Mouse (Mus musculus) MEL (cell line): ENCODE results near the gene Ly6g5b. TPM values are rescaled to one million over a fixed set of nuclear protein-coding genes. Genes with fewer than 3 reads are reported as not detected.

Experiments
- DNase-seq: peaks from one replicate; pipeline ENCODE4 v3.0.0; 2011; ENCODE audit warnings: low read depth, low spot score
- H3K27ac ChIP-seq: 2 replicates; pipeline ENCODE4 v1.5.1; 2012; ENCODE audit warnings: low read depth, mild to moderate bottlenecking, control low read depth, low read length, moderate library complexity; ENCODE audit not compliant: control insufficient read depth
- H3K27me3 ChIP-seq, 2 experiments: fragments of 150-350 bp in 1 of 2; sonication (generic) in 1 of 2; 2 replicates each; pipeline ENCODE4 v1.6.1; 2012; ENCODE audit warnings: low read length in 2 of 2, mild to moderate bottlenecking in 2 of 2, improper control_type of control experiment in 1 of 2, moderate library complexity in 1 of 2; ENCODE audit not compliant: insufficient read depth in 2 of 2, control insufficient read depth in 1 of 2
- H3K36me3 ChIP-seq, 2 experiments: 2 replicates each; pipeline ENCODE4 v1.6.1; 2012 to 2014; ENCODE audit warnings: low read length in 2 of 2, improper control_type of control experiment in 1 of 2, inconsistent platforms in 1 of 2, mild to moderate bottlenecking in 1 of 2; ENCODE audit not compliant: insufficient read depth in 2 of 2, control insufficient read depth in 1 of 2
- H3K4me1 ChIP-seq, 2 experiments: fragments of 150-350 bp in 1 of 2; sonication (generic) in 1 of 2; 2 replicates each; pipeline ENCODE4 v1.6.1; 2012; ENCODE audit warnings: low read length in 2 of 2, improper control_type of control experiment in 1 of 2, mild to moderate bottlenecking in 1 of 2; ENCODE audit not compliant: insufficient read depth in 2 of 2, control insufficient read depth in 1 of 2
- H3K4me3 ChIP-seq, 2 experiments: fragments of 150-350 bp in 1 of 2; sonication (generic) in 1 of 2; 2 replicates each; pipeline ENCODE4 v1.5.1; 2012; ENCODE audit warnings: low read depth in 2 of 2, low read length in 2 of 2, mild to moderate bottlenecking in 2 of 2, moderate library complexity in 2 of 2, control low read depth in 1 of 2, improper control_type of control experiment in 1 of 2; ENCODE audit not compliant: control insufficient read depth in 1 of 2, insufficient read depth in 1 of 2
- H3K79me2 ChIP-seq: 2 replicates; pipeline ENCODE4 v1.6.1; 2012; ENCODE audit warnings: mild to moderate bottlenecking, low read length, moderate library complexity; ENCODE audit not compliant: control insufficient read depth, poor library complexity, insufficient read depth
- H3K9ac ChIP-seq: 2 replicates; pipeline ENCODE4 v1.6.1; 2012; ENCODE audit warnings: low read depth, mild to moderate bottlenecking, control low read depth, low read length, moderate library complexity; ENCODE audit not compliant: control insufficient read depth, poor library complexity, severe bottlenecking
- H3K9me3 ChIP-seq: fragments of 150-350 bp; sonication (generic); replicated peaks from 2 replicates; pipeline ENCODE4 v1.6.1; 2012; ENCODE audit warnings: mild to moderate bottlenecking, low read length, improper control_type of control experiment, moderate library complexity; ENCODE audit not compliant: insufficient read depth
- BHLHE40 ChIP-seq: IDR thresholded peaks from 2 replicates; pipeline ENCODE4 v1.6.1; 2012; ENCODE audit warnings: low read depth, mild to moderate bottlenecking, inconsistent platforms, low read length, improper control_type of control experiment, borderline replicate concordance
- CHD1 ChIP-seq: IDR thresholded peaks from 2 replicates; pipeline ENCODE4 v1.6.1; 2012; ENCODE audit warnings: low read depth, mild to moderate bottlenecking, inconsistent platforms, low read length, improper control_type of control experiment
- CHD2 ChIP-seq: IDR thresholded peaks from 2 replicates; pipeline ENCODE4 v1.6.1; 2011; ENCODE audit warnings: low read length, improper control_type of control experiment
- E2F4 ChIP-seq: IDR thresholded peaks from 2 replicates; pipeline ENCODE4 v1.6.1; 2011; ENCODE audit warnings: low read depth, low read length, improper control_type of control experiment, borderline replicate concordance
- ELF1 ChIP-seq: IDR thresholded peaks from 2 replicates; pipeline ENCODE4 v1.6.1; 2014; ENCODE audit warnings: low read depth, mild to moderate bottlenecking, inconsistent platforms, low read length, improper control_type of control experiment, moderate library complexity
- EP300 ChIP-seq, 2 experiments: IDR thresholded peaks; 2 replicates each; pipeline ENCODE4 v1.6.1; 2011; ENCODE audit warnings: improper control_type of control experiment in 2 of 2, low read length in 2 of 2, low read depth in 1 of 2, mild to moderate bottlenecking in 1 of 2
- ETS1 ChIP-seq: IDR thresholded peaks from 2 replicates; pipeline ENCODE4 v1.6.1; 2012; ENCODE audit warnings: low read depth, mild to moderate bottlenecking, inconsistent platforms, low read length, improper control_type of control experiment, moderate library complexity
- GATA1 ChIP-seq: IDR thresholded peaks from 2 replicates; pipeline ENCODE4 v1.6.1; 2011; ENCODE audit warnings: low read depth, low read length, improper control_type of control experiment
- HCFC1 ChIP-seq: IDR thresholded peaks from 2 replicates; pipeline ENCODE4 v1.6.1; 2012; ENCODE audit warnings: low read depth, mild to moderate bottlenecking, inconsistent platforms, low read length, improper control_type of control experiment, moderate library complexity
- MAX ChIP-seq: IDR thresholded peaks from 2 replicates; pipeline ENCODE4 v1.6.1; 2011; ENCODE audit warnings: low read length, improper control_type of control experiment
- MEF2A ChIP-seq: IDR thresholded peaks from 2 replicates; pipeline ENCODE4 v1.6.1; 2014; ENCODE audit warnings: low read depth, mild to moderate bottlenecking, inconsistent platforms, low read length, improper control_type of control experiment; ENCODE audit not compliant: poor library complexity, insufficient replicate concordance, severe bottlenecking; ENCODE audit errors: extremely low read depth
- MXI1 ChIP-seq: IDR thresholded peaks from 2 replicates; pipeline ENCODE4 v1.6.1; 2011; ENCODE audit warnings: mild to moderate bottlenecking, low read depth, low read length, improper control_type of control experiment
- MYB ChIP-seq: IDR thresholded peaks from 2 replicates; pipeline ENCODE4 v1.6.1; 2011; ENCODE audit warnings: mild to moderate bottlenecking, low read depth, low read length, improper control_type of control experiment
- MYC ChIP-seq: IDR thresholded peaks from 2 replicates; pipeline ENCODE4 v1.6.1; 2011; ENCODE audit warnings: low read depth, mild to moderate bottlenecking, low read length, improper control_type of control experiment, moderate library complexity
- POLR2A ChIP-seq, 2 experiments: IDR thresholded peaks; 2 replicates each; pipeline ENCODE4 v1.6.1; 2011 to 2012; ENCODE audit warnings: low read length in 2 of 2, mild to moderate bottlenecking in 2 of 2, control low read depth in 1 of 2, improper control_type of control experiment in 1 of 2, low read depth in 1 of 2, moderate library complexity in 1 of 2; ENCODE audit not compliant: control insufficient read depth in 1 of 2, insufficient read depth in 1 of 2, poor library complexity in 1 of 2
- POLR2AphosphoS2 ChIP-seq: IDR thresholded peaks from 2 replicates; pipeline ENCODE4 v1.6.1; 2011; ENCODE audit warnings: low read length, improper control_type of control experiment
- POLR2AphosphoS5 ChIP-seq: IDR thresholded peaks from 2 replicates; pipeline ENCODE4 v1.6.1; 2012; ENCODE audit warnings: low read depth, borderline replicate concordance, mild to moderate bottlenecking, inconsistent platforms, low read length, moderate library complexity, mixed read lengths
- RAD21 ChIP-seq: IDR thresholded peaks from 2 replicates; pipeline ENCODE4 v1.6.1; 2011; ENCODE audit warnings: mild to moderate bottlenecking, low read depth, low read length, improper control_type of control experiment
- SMC3 ChIP-seq: IDR thresholded peaks from 2 replicates; pipeline ENCODE4 v1.6.1; 2011; ENCODE audit warnings: low read depth, low read length, improper control_type of control experiment
- TAL1 ChIP-seq: IDR thresholded peaks from 2 replicates; pipeline ENCODE4 v1.6.1; 2012; ENCODE audit warnings: mild to moderate bottlenecking, inconsistent platforms, low read length, moderate library complexity, mixed read lengths
- TBP ChIP-seq: IDR thresholded peaks from 2 replicates; pipeline ENCODE4 v1.8.0; 2011; ENCODE audit warnings: low read depth, low read length, improper control_type of control experiment
- TCF12 ChIP-seq: IDR thresholded peaks from 2 replicates; pipeline ENCODE4 v1.6.1; 2014; ENCODE audit warnings: low read depth, mild to moderate bottlenecking, inconsistent platforms, low read length, improper control_type of control experiment, moderate library complexity
- UBTF ChIP-seq: IDR thresholded peaks from 2 replicates; pipeline ENCODE4 v1.6.1; 2012; ENCODE audit warnings: low read depth, mild to moderate bottlenecking, inconsistent platforms, low read length, improper control_type of control experiment, moderate library complexity, borderline replicate concordance; ENCODE audit not compliant: insufficient read depth
- USF2 ChIP-seq, 2 experiments: IDR thresholded peaks; 2 replicates each; pipeline ENCODE4 v1.6.1; 2011 to 2012; ENCODE audit warnings: improper control_type of control experiment in 2 of 2, low read length in 2 of 2, borderline replicate concordance in 1 of 2, inconsistent platforms in 1 of 2, low read depth in 1 of 2, mild to moderate bottlenecking in 1 of 2; ENCODE audit not compliant: insufficient read depth in 1 of 2
- ZKSCAN1 ChIP-seq: IDR thresholded peaks from 2 replicates; pipeline ENCODE4 v1.6.1; 2012; ENCODE audit warnings: low read depth, mild to moderate bottlenecking, inconsistent platforms, low read length, improper control_type of control experiment, moderate library complexity
- ZMIZ1 ChIP-seq: IDR thresholded peaks from 2 replicates; pipeline ENCODE4 v1.6.1; 2012; ENCODE audit warnings: low read depth, mild to moderate bottlenecking, inconsistent platforms, low read length, improper control_type of control experiment, moderate library complexity
- ZNF384 ChIP-seq: IDR thresholded peaks from 2 replicates; pipeline ENCODE4 v1.6.1; 2012; ENCODE audit warnings: low read depth, mild to moderate bottlenecking, inconsistent platforms, low read length, improper control_type of control experiment
- polyA plus RNA-seq, 2 experiments: library from polyadenylated mRNA; stranded (reverse) in 1 of 2; unstranded in 1 of 2; fragments of >175 nt in 1 of 2; fragments of >200 nt in 1 of 2; gene quantifications; 2 replicates each; pipeline versions ENCODE4 v1.2.1 to v1.2.4; 2012; ENCODE audit warnings: low replicate concordance in 2 of 2, low read depth in 1 of 2; ENCODE audit not compliant: insufficient read length in 2 of 2, insufficient read depth in 1 of 2, missing spikeins in 1 of 2
- total RNA-seq: library from RNA; depleted of rRNA; stranded (reverse); fragments of 300-350 nt; gene quantifications from 2 replicates; pipeline ENCODE4 v1.2.3, GENCODE M21; 2012

Gene Ly6g5b
- total and polyA plus RNA-seq, 3 experiments: 0.65 to 1.4 TPM; not detected in 1

DNA sequence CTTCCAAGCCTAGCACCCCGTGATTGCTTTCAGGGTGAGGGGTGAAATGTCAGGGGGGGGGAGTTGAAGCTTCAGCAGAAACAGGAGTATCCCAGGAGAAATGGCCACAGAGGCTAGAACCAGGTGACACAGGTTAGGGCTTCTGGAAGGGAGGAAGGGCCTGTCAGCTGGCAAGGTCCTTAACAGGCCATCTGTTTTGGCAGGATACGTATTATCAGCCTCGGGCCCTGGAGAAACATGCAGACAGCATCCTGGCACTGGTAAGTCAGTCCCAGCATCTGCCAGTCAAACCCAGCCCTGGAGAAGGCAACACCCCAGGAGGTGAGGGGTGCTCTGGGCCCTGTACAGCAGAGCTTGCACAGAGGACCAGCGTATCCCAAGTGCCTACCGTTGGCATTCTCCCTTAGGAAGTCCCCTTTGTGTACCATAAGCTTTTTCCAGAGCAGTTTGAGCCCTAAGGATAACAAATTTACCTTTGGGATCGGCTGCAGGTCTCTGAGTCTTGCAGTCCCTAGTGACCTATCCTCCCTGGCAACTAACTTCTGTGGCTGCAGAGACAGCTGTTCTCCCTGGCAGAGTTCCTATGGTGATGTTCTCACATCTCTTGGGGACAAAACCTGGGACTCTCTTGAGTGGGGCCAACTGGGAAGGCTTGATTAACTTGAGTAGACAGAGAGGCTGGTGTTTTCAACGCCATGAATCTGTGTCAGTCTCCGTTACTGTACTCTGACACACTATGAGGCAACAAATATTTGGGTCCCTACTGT, 24.9 kb downstream of the Ly6g5b start:
- TF ChIP-seq ZKSCAN1 (0 out of 2 replicates have a peak, but pooled peaks have one; percentile 50), POLR2AphosphoS5 (no peak), TAL1 (peak; percentile 74), ZMIZ1 (no peak), ETS1 (peak; percentile 85), E2F4 (no peak), ZNF384 (no peak), BHLHE40 (no peak), RAD21 (no peak), TCF12 (peak; percentile 79), EP300 (IDR thresholded peaks at IDR 0.05; ENCODE audit: low read depth in 1 of 2, low read length in 2 of 2) (peak; percentile 45 to 63; a peak in 3 of 4 replicates), GATA1 (peak; percentile 42; the same call in 1 of the 2 replicates)
- Histone ChIP-seq H3K79me2 (peaks cover 18% of the 10 kb centered on the region), H3K27ac (peak overlapping the region; percentile 81), H3K4me3 (peak overlapping the region; percentile 69 to 94), H3K4me1 (peaks cover 2 to 19% of the 10 kb centered on the region in 2 experiments; a peak in 3 of 4 replicates), H3K9ac (peak overlapping the region; percentile 87), H3K9me3 (no peaks in the 10 kb centered on the region), H3K27me3 (no peaks in the 10 kb centered on the region), H3K36me3 (peaks cover 0 to 8% of the 10 kb centered on the region in 2 experiments; a peak in 2 of 4 replicates)
- DNase-seq: peak; percentile 65

DNA sequence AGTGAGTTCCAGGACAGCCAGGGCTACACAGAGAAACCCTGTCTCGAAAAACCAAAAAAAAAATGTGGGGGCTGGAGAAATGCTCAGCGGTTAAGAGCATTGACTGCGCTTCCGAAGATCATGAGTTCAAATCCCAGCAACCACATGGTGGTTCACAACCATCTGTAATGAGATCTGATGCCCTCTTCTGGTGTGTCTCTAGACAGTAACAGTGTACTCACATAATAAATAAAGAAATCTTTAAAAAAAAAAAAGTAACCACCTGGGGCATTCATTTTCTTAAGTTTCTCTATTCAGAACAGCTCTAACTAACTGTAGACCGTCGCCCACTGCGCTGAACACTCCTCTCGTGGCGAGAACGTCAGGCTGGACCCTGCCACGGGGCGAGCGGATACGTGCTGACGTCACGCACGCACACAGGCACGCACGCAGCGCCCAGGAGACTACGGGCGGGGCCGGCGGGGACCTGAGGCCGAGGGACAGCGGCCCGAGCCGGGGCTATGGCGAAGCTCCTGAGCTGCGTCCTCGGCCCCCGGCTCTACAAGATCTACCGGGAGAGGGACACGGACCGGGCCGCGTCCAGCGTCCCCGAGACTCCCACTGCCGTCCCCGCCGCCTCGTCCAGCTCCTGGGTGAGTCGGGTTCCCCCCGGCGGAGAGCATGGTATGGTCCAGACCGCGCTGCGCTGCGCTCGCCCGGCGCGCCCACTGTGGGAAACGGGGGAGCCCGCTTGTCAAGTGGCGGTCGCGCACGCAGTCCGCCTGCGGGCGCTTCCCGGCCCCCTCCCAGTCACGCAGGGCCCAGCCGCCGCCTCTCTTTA, 26.2 kb downstream of the Ly6g5b start, which contains the start of gene Abhd16a:
Gene Abhd16a (plus strand): TSS at position 439 of the 820 bp plus-strand sequence.
- H3K4me1 ChIP-seq: peaks cover 5 to 32% of the 10 kb centered on the region in 2 experiments
- peak within 1 kb of the TSS; percentile 69 to 94 for H3K4me3 ChIP-seq
- no peaks in the 10 kb centered on the region for H3K27me3 ChIP-seq
- peak; percentile 96 for DNase-seq
- peaks cover 0 to 14% of the 10 kb centered on the region in 2 experiments; a peak in 2 of 4 replicates for H3K36me3 ChIP-seq
- H3K9ac ChIP-seq: peak within 1 kb of the TSS; percentile 87
- peaks cover 18% of the 10 kb centered on the region for H3K79me2 ChIP-seq
- H3K27ac ChIP-seq: peak within 1 kb of the TSS; percentile 81
- H3K9me3 ChIP-seq: no peaks in the 10 kb centered on the region
- peak; percentile 99 for TF ChIP-seq CHD1
- peak; percentile 78 for TF ChIP-seq MXI1
- peak; percentile 72 for TF ChIP-seq HCFC1
- no peak for TF ChIP-seq RAD21
- TF ChIP-seq TBP: peak; percentile 66; the same call in 1 of the 2 replicates
- no peak for TF ChIP-seq SMC3
- no peak for TF ChIP-seq ELF1
- TF ChIP-seq USF2 (IDR thresholded peaks at IDR 0.05; ENCODE audit: borderline replicate concordance in 1 of 2, insufficient read depth in 1 of 2, low read depth in 1 of 2, low read length in 2 of 2): no peak
- TF ChIP-seq MYB: no peak
- no peak for TF ChIP-seq CHD2
- peak; percentile 8; the same call in 1 of the 2 replicates for TF ChIP-seq BHLHE40
- peak; percentile 73 to 84 for TF ChIP-seq POLR2A (IDR thresholded peaks at IDR 0.05; ENCODE audit: control insufficient read depth in 1 of 2, insufficient read depth in 1 of 2, low read depth in 1 of 2, low read length in 2 of 2, poor library complexity in 1 of 2)
- TF ChIP-seq MEF2A: no peak
- TF ChIP-seq UBTF: 0 out of 2 replicates have a peak, but pooled peaks have one; percentile 46
- no peak for TF ChIP-seq E2F4
- TF ChIP-seq MAX: peak; percentile 70
- TF ChIP-seq EP300 (IDR thresholded peaks at IDR 0.05; ENCODE audit: low read depth in 1 of 2, low read length in 2 of 2): peak in 1 of 2 experiments; percentile 15; a peak in 1 of 4 replicates
- peak; percentile 80; the same call in 1 of the 2 replicates for TF ChIP-seq MYC
- no peak for TF ChIP-seq ZNF384
- TF ChIP-seq POLR2AphosphoS2: peak; percentile 88; the same call in 1 of the 2 replicates
